Mouse (Mus musculus) C2C12 (cell line): ENCODE measurements at regions not wholly inside any gene's neighbourhood (a gene's known extent, or its start where the extent isn't known, plus 50 kb on each side); places are given as distances from the start of the nearest gene placed in this dataset.

Source experiments
- CEBPB ChIP-seq: IDR thresholded peaks from one replicate; pipeline ENCODE4 v1.6.1; 2011; ENCODE audit warnings: low read depth, mild to moderate bottlenecking, control low read depth, moderate library complexity
- CTCF ChIP-seq: IDR thresholded peaks from one replicate; pipeline ENCODE4 v1.5.1; 2011; ENCODE audit not compliant: control insufficient read depth, insufficient read depth, insufficient read length
- MYOG ChIP-seq: IDR thresholded peaks from one replicate; pipeline ENCODE4 v1.6.1; 2011; ENCODE audit not compliant: control insufficient read depth, insufficient read length; ENCODE audit errors: extremely low read depth

DNA sequence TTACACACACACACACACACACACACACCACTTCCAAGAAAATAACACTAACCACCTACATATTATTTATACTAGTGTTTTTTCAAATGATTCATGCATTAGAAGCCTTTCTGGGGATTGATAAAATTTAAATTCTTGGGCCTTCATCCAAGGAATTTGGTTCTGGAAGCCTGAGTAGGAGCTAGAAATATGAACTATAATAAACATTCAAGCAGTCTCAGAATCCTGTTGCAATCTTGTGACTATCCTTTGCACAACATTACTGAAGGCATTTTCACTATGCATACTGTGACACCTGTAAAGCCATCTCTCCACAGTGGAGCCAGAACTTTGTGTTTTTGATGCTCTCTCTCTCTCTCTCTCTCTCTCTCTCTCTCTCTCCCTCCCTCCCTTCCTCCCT is 262.7 kb downstream of the Lmx1a start:
- no peak for TF ChIP-seq MYOG
- no peak for TF ChIP-seq CTCF
- TF ChIP-seq CEBPB = no peak
